Mouse (Mus musculus) embryonic stem cell, embryonic (primary cell): ENCODE data around the gene Etv6.

ENCODE experiments used
- CTCF ChIA-PET, 4 experiments: fragments of 300-600 bp in 2 of 4; fragments of 350-600 bp in 2 of 4; sonication (Branson Sonifier 250); formaldehyde crosslinking; loops; one replicate each; lab custom pipeline; 2022; ENCODE audit warnings: inconsistent platforms in 2 of 4; lab: Charles Lee
- POLR2A ChIA-PET, 4 experiments: fragments of 300-600 bp in 2 of 4; fragments of 350-600 bp in 2 of 4; sonication (Branson Sonifier 250); formaldehyde crosslinking; loops; one replicate each; lab custom pipeline; 2022; ENCODE audit warnings: antibody characterized with exemption in 4 of 4, inconsistent platforms in 1 of 4; lab: Charles Lee

Etv6 gene

GRCm38 (mm10) chr6:134251364-134251763 is 215.9 kb downstream of the Etv6 start:
- ChIA-PET CTCF (no interaction called here), POLR2A (interaction anchor here in 1 of 4 experiments (1.0 to 1.2 kb wide), 2 partner anchors 12 to 20 kb away, joined by 3 to 4 read pairs; no protein-coding TSS in a partner anchor)

- POLR2A ChIA-PET, result interaction anchor here in 3 of 4 experiments (0.6 to 1.2 kb wide), 6 partner anchors 10 to 171 kb away, joined by 3 to 5 read pairs (median 3); no protein-coding TSS in a partner anchor
- CTCF ChIA-PET, result interaction anchor here in 2 of 4 experiments (0.7 to 1.3 kb wide), 6 partner anchors 9 to 355 kb away, joined by 3 to 8 read pairs (median 3); no protein-coding TSS in a partner anchor
Observed at GRCm38 (mm10) chr6:134252081-134252755, 216.7 kb downstream of the Etv6 start.

GRCm38 (mm10) chr6:134256369-134256768 is 220.9 kb downstream of the Etv6 start:
- CTCF ChIA-PET, result interaction anchor here in 1 of 4 experiments (0.6 kb wide), 1 partner anchor 104 kb away, joined by 3 read pairs; no protein-coding TSS in a partner anchor
- POLR2A ChIA-PET, result interaction anchor here in 1 of 4 experiments (1.2 kb wide), 1 partner anchor 12 kb away, joined by 3 read pairs; no protein-coding TSS in a partner anchor

GRCm38 (mm10) chr6:134259913-134260312 is 224.4 kb downstream of the Etv6 start:
- POLR2A ChIA-PET, result no interaction called here
- CTCF ChIA-PET, result interaction anchor here in 2 of 4 experiments (1.3 to 1.4 kb wide), 2 partner anchors 11 to 16 kb away, joined by 3 to 5 read pairs; no protein-coding TSS in a partner anchor

GRCm38 (mm10) chr6:134261904-134262303 is 226.4 kb downstream of the Etv6 start:
- ChIA-PET CTCF (no interaction called here), POLR2A (interaction anchor here in 2 of 4 experiments (0.8 to 1.6 kb wide), 4 partner anchors 13 to 284 kb away, joined by 3 to 4 read pairs (median 3); no protein-coding TSS in a partner anchor)

- CTCF ChIA-PET, result no interaction called here
- POLR2A ChIA-PET, result interaction anchor here in 2 of 4 experiments (1.1 to 1.6 kb wide), 2 partner anchors 14 to 19 kb away, joined by 3 to 4 read pairs; no protein-coding TSS in a partner anchor
Observed at GRCm38 (mm10) chr6:134262383-134262782, 226.9 kb downstream of the Etv6 start.

GRCm38 (mm10) chr6:134262911-134263607 is 227.6 kb downstream of the Etv6 start:
- POLR2A ChIA-PET, result interaction anchor here in 3 of 4 experiments (0.7 to 2.1 kb wide), 6 partner anchors 11 to 300 kb away, joined by 3 to 5 read pairs (median 4); no protein-coding TSS in a partner anchor
- CTCF ChIA-PET, result interaction anchor here in 2 of 4 experiments (0.7 to 1.2 kb wide), 2 partner anchors 15 to 236 kb away, joined by 3 read pairs; no protein-coding TSS in a partner anchor

GRCm38 (mm10) chr6:134273884-134274283 is 238.4 kb downstream of the Etv6 start:
- ChIA-PET CTCF (no interaction called here), POLR2A (no interaction called here)

GRCm38 (mm10) chr6:134276954-134277353 is 241.5 kb downstream of the Etv6 start:
- ChIA-PET POLR2A (no interaction called here), CTCF (interaction anchor here in 1 of 4 experiments (1.4 to 2.0 kb wide), 2 partner anchors 18 to 112 kb away, joined by 5 to 6 read pairs; no protein-coding TSS in a partner anchor)

GRCm38 (mm10) chr6:134282095-134282494 is 246.6 kb downstream of the Etv6 start:
- ChIA-PET CTCF (interaction anchor here in 1 of 4 experiments (0.7 kb wide), 1 partner anchor 378 kb away, joined by 4 read pairs; no protein-coding TSS in a partner anchor), POLR2A (interaction anchor here in 1 of 4 experiments (1.7 kb wide), 1 partner anchor 11 kb away, joined by 5 read pairs; no protein-coding TSS in a partner anchor)

GRCm38 (mm10) chr6:134291823-134292222 is 256.3 kb downstream of the Etv6 start:
- ChIA-PET CTCF (no interaction called here), POLR2A (no interaction called here)

- CTCF ChIA-PET, result interaction anchor here in 1 of 4 experiments (0.6 kb wide), 1 partner anchor 147 kb away, joined by 5 read pairs; no protein-coding TSS in a partner anchor
- POLR2A ChIA-PET, result no interaction called here
Observed at GRCm38 (mm10) chr6:134292404-134292803, 256.9 kb downstream of the Etv6 start.

GRCm38 (mm10) chr6:134293615-134294508 is 258.4 kb downstream of the Etv6 start:
- CTCF ChIA-PET, result no interaction called here
- POLR2A ChIA-PET, result interaction anchor here in 2 of 4 experiments (0.5 to 0.9 kb wide), 3 partner anchors 9 to 666 kb away, joined by 3 to 5 read pairs (median 5); no protein-coding TSS in a partner anchor

GRCm38 (mm10) chr6:134297884-134298619 is 262.6 kb downstream of the Etv6 start:
- CTCF ChIA-PET, result no interaction called here
- POLR2A ChIA-PET, result interaction anchor here in 2 of 4 experiments (0.6 to 2.1 kb wide), 3 partner anchors 11 to 326 kb away, joined by 3 to 4 read pairs (median 3); no protein-coding TSS in a partner anchor

- ChIA-PET POLR2A (no interaction called here), CTCF (no interaction called here)
Observed at GRCm38 (mm10) chr6:134301951-134302350, 266.5 kb downstream of the Etv6 start.

- ChIA-PET POLR2A (interaction anchor here in 1 of 4 experiments (1.0 kb wide), 1 partner anchor 12 kb away, joined by 3 read pairs; no protein-coding TSS in a partner anchor), CTCF (interaction anchor here in 1 of 4 experiments (0.5 kb wide), 1 partner anchor 655 kb away, joined by 4 read pairs; no protein-coding TSS in a partner anchor)
Observed at GRCm38 (mm10) chr6:134311346-134311745, 275.8 kb downstream of the Etv6 start.

- CTCF ChIA-PET, result interaction anchor here in 1 of 4 experiments (0.6 kb wide), 1 partner anchor 897 kb away, joined by 3 read pairs; no protein-coding TSS in a partner anchor
- POLR2A ChIA-PET, result interaction anchor here in 1 of 4 experiments (0.7 to 1.0 kb wide), 2 partner anchors 8 to 11 kb away, joined by 3 read pairs; no protein-coding TSS in a partner anchor
Observed at GRCm38 (mm10) chr6:134312571-134312970, 277.1 kb downstream of the Etv6 start.
